Mouse (Mus musculus) intestine, postnatal 0 days (tissue): Measurements from ENCODE around the gene Slc25a35. TPM values are rescaled to one million over a fixed set of nuclear protein-coding genes. Genes with fewer than 3 reads are reported as not detected.
A peak's percentile ranks its signal among the peaks of the same experiment; 100 is the strongest.
"Not testable (repeated sequence)": the region's sequence is repeated elsewhere in the genome, so short reads cannot be mapped to it uniquely, and the experiment has no call there.

Source experiments
- ATAC-seq: fragments of 200-750 bp; cut with Nextera tagmentation; 2 replicates; pipeline ENCODE4 v1.8.0; 2017; ENCODE audit warnings: mild to moderate bottlenecking, moderate TSS enrichment, moderate library complexity
- H3K27ac ChIP-seq: fragments of 300-500 bp; sonication (generic); 2 replicates; pipeline ENCODE4 v1.5.1; 2014; ENCODE audit warnings: mild to moderate bottlenecking, low read depth, low read length, moderate library complexity
- H3K27me3 ChIP-seq: fragments of 300-500 bp; sonication (generic); replicated peaks from 2 replicates; pipeline ENCODE4 v1.6.1; 2014; ENCODE audit warnings: low read length, mixed read lengths; ENCODE audit not compliant: control insufficient read depth, insufficient read depth
- H3K36me3 ChIP-seq: fragments of 300-500 bp; sonication (generic); 2 replicates; pipeline ENCODE4 v1.6.1; 2014; ENCODE audit warnings: mild to moderate bottlenecking, moderate library complexity; ENCODE audit not compliant: control insufficient read depth, insufficient read depth
- H3K4me1 ChIP-seq: fragments of 300-500 bp; sonication (generic); replicated peaks from 2 replicates; pipeline ENCODE4 v1.6.1; 2014; ENCODE audit warnings: antibody characterized with exemption, low read length, mixed read lengths; ENCODE audit not compliant: control insufficient read depth, insufficient read depth
- H3K4me2 ChIP-seq: fragments of 300-500 bp; sonication (generic); replicated peaks from 2 replicates; pipeline ENCODE4 v1.6.1; 2014; ENCODE audit warnings: low read depth, mild to moderate bottlenecking, moderate library complexity
- H3K4me3 ChIP-seq: fragments of 300-500 bp; sonication (generic); 2 replicates; pipeline ENCODE4 v1.5.1; 2014; ENCODE audit warnings: low read depth, low read length
- H3K9ac ChIP-seq: fragments of 300-500 bp; sonication (generic); 2 replicates; pipeline ENCODE4 v1.6.1; 2014; ENCODE audit warnings: mild to moderate bottlenecking, low read depth, low read length
- H3K9me3 ChIP-seq: fragments of 300-500 bp; sonication (generic); 2 replicates; pipeline ENCODE4 v1.6.1; 2016; ENCODE audit warnings: mixed run types; ENCODE audit not compliant: control insufficient read depth
- CTCF ChIP-seq: sonication (generic); IDR thresholded peaks from 2 replicates; pipeline ENCODE4 v1.5.1; 2016; ENCODE audit warnings: low read depth, mild to moderate bottlenecking, control low read depth, antibody characterized with exemption, moderate library complexity
- WGBS: fragments of 180-500 bp; shearing (Covaris S2); extraction: QIAGEN DNeasy Blood & Tissue Kit; methylation state at CpG from one replicate; pipeline ENCODE4 v1.1.7; 2014; 5-methylcytosine and 5-hydroxymethylcytosine counted together
- polyA plus RNA-seq: library from polyadenylated mRNA; unstranded; fragments of >200 nt; fragmentation: Nextera tagmentation; extraction: Ambion mirVana; gene quantifications from 2 replicates; pipeline ENCODE4 v1.2.1, GENCODE M21; 2015

Slc25a35 gene
- polyA plus RNA-seq, 1 experiment from 2014 or later = 1.9 TPM

GRCm38 (mm10) chr11:68957308-68957707 lies 10.6 kb upstream of the Slc25a35 start, which contains the start of gene Arhgef15:
Gene Arhgef15, minus strand, starts transcription at chr11:68957480.
- Histone ChIP-seq H3K4me1 (0 out of 2 replicates have a peak, but pooled peaks cover 2% of the 10 kb centered on the region), H3K9ac (no peak within 1 kb of the TSS), H3K9me3 (no peaks in the 10 kb centered on the region), H3K27ac (no peak within 1 kb of the TSS), H3K4me2 (peak within 1 kb of the TSS; percentile 21), H3K4me3 (0 out of 2 replicates have a peak within 1 kb of the TSS, but pooled peaks have one; percentile 11), H3K27me3 (peaks cover 20% of the 10 kb centered on the region), H3K36me3 (no peaks in the 10 kb centered on the region)
- WGBS = 43% methylated on average over 8 of the region's 8 CpGs
- TF ChIP-seq CTCF = no peak
- ATAC-seq = no peak

GRCm38 (mm10) chr11:68957971-68958370 lies 10.0 kb upstream of the Slc25a35 start:
- 92% methylated on average over 1 of the region's 1 CpGs for WGBS
- peaks cover 20% of the 10 kb centered on the region for H3K27me3 ChIP-seq
- ATAC-seq = no peak
- H3K9ac ChIP-seq = no peak overlapping the region
- 0 out of 2 replicates have a peak, but pooled peaks cover 2% of the 10 kb centered on the region for H3K4me1 ChIP-seq
- H3K9me3 ChIP-seq = no peaks in the 10 kb centered on the region
- H3K36me3 ChIP-seq = no peaks in the 10 kb centered on the region
- TF ChIP-seq CTCF = no peak
- H3K4me2 ChIP-seq = no peak overlapping the region
- no peak overlapping the region for H3K4me3 ChIP-seq
- no peak overlapping the region for H3K27ac ChIP-seq

- ATAC-seq = no peak
- Histone ChIP-seq H3K9ac (no peak overlapping the region), H3K4me3 (no peak overlapping the region), H3K4me1 (no peaks in the 10 kb centered on the region), H3K4me2 (no peak overlapping the region), H3K36me3 (no peaks in the 10 kb centered on the region), H3K9me3 (no peaks in the 10 kb centered on the region), H3K27me3 (no peaks in the 10 kb centered on the region), H3K27ac (no peak overlapping the region)
- WGBS = 58% methylated on average over 3 of the region's 3 CpGs
- no peak for TF ChIP-seq CTCF
Measured at GRCm38 (mm10) chr11:68961596-68961995, 6.3 kb upstream of the Slc25a35 start.

GRCm38 (mm10) chr11:68962159-68962558 lies 5.8 kb upstream of the Slc25a35 start:
- not testable (repeated sequence) for H3K9ac ChIP-seq, H3K27ac ChIP-seq, H3K9me3 ChIP-seq, ATAC-seq, H3K27me3 ChIP-seq, H3K4me1 ChIP-seq, H3K4me2 ChIP-seq, H3K36me3 ChIP-seq, H3K4me3 ChIP-seq
- 19% methylated on average over 11 of the region's 11 CpGs for WGBS

- Histone ChIP-seq H3K27me3 (no peaks in the 10 kb centered on the region), H3K4me3 (no peak overlapping the region), H3K9ac (no peak overlapping the region), H3K4me2 (no peak overlapping the region), H3K9me3 (no peaks in the 10 kb centered on the region), H3K4me1 (no peaks in the 10 kb centered on the region), H3K27ac (no peak overlapping the region), H3K36me3 (no peaks in the 10 kb centered on the region)
- ATAC-seq = no peak
- WGBS = 75% methylated on average over 2 of the region's 2 CpGs
- no peak for TF ChIP-seq CTCF
Measured at GRCm38 (mm10) chr11:68963405-68963804, 4.5 kb upstream of the Slc25a35 start.

GRCm38 (mm10) chr11:68965050-68965449 lies 2.9 kb upstream of the Slc25a35 start:
- Histone ChIP-seq H3K27me3 (no peaks in the 10 kb centered on the region), H3K27ac (no peak overlapping the region), H3K4me2 (no peak overlapping the region), H3K4me1 (no peaks in the 10 kb centered on the region), H3K36me3 (no peaks in the 10 kb centered on the region), H3K9ac (no peak overlapping the region), H3K9me3 (no peaks in the 10 kb centered on the region), H3K4me3 (no peak overlapping the region)
- no peak for ATAC-seq
- TF ChIP-seq CTCF = no peak

GRCm38 (mm10) chr11:68965845-68966244 lies 2.1 kb upstream of the Slc25a35 start:
- 30% methylated on average over 3 of the region's 3 CpGs for WGBS
- no peak overlapping the region for H3K4me3 ChIP-seq
- H3K9ac ChIP-seq = no peak overlapping the region
- no peak overlapping the region for H3K27ac ChIP-seq
- TF ChIP-seq CTCF = peak; percentile 70
- H3K9me3 ChIP-seq = no peaks in the 10 kb centered on the region
- no peaks in the 10 kb centered on the region for H3K4me1 ChIP-seq
- no peak overlapping the region for H3K4me2 ChIP-seq
- H3K36me3 ChIP-seq = no peaks in the 10 kb centered on the region
- H3K27me3 ChIP-seq = no peaks in the 10 kb centered on the region
- ATAC-seq = no peak
